Mouse (Mus musculus): ENCODE measurements around the gene Pds5a.

GRCm38 (mm10) chr5:65624340-65624739, 73.7 kb downstream of the Pds5a start:
- TF ChIP-seq CTCF (IDR thresholded peaks at IDR 0.05; ENCODE audit: extremely low read depth, insufficient read depth, low read length), result no peak
- TF ChIP-seq POLR2A (IDR thresholded peaks at IDR 0.05; ENCODE audit: extremely low read depth, insufficient read depth, low read length), result no peak
